Mouse (Mus musculus) MEL (cell line): ENCODE data around the gene Abcb10. TPM values are rescaled to one million over a fixed set of nuclear protein-coding genes. Genes with fewer than 3 reads are reported as not detected.

Experiments used
- DNase-seq: peaks from one replicate; pipeline ENCODE4 v3.0.0; 2011; ENCODE audit warnings: low read depth, low spot score
- H3K27ac ChIP-seq: 2 replicates; pipeline ENCODE4 v1.5.1; 2012; ENCODE audit warnings: low read depth, mild to moderate bottlenecking, control low read depth, low read length, moderate library complexity; ENCODE audit not compliant: control insufficient read depth
- H3K27me3 ChIP-seq, 2 experiments: fragments of 150-350 bp in 1 of 2; sonication (generic) in 1 of 2; 2 replicates each; pipeline ENCODE4 v1.6.1; 2012; ENCODE audit warnings: low read length in 2 of 2, mild to moderate bottlenecking in 2 of 2, improper control_type of control experiment in 1 of 2, moderate library complexity in 1 of 2; ENCODE audit not compliant: insufficient read depth in 2 of 2, control insufficient read depth in 1 of 2
- H3K36me3 ChIP-seq, 2 experiments: 2 replicates each; pipeline ENCODE4 v1.6.1; 2012 to 2014; ENCODE audit warnings: low read length in 2 of 2, improper control_type of control experiment in 1 of 2, inconsistent platforms in 1 of 2, mild to moderate bottlenecking in 1 of 2; ENCODE audit not compliant: insufficient read depth in 2 of 2, control insufficient read depth in 1 of 2
- H3K4me1 ChIP-seq, 2 experiments: fragments of 150-350 bp in 1 of 2; sonication (generic) in 1 of 2; 2 replicates each; pipeline ENCODE4 v1.6.1; 2012; ENCODE audit warnings: low read length in 2 of 2, improper control_type of control experiment in 1 of 2, mild to moderate bottlenecking in 1 of 2; ENCODE audit not compliant: insufficient read depth in 2 of 2, control insufficient read depth in 1 of 2
- H3K4me3 ChIP-seq, 2 experiments: fragments of 150-350 bp in 1 of 2; sonication (generic) in 1 of 2; 2 replicates each; pipeline ENCODE4 v1.5.1; 2012; ENCODE audit warnings: low read depth in 2 of 2, low read length in 2 of 2, mild to moderate bottlenecking in 2 of 2, moderate library complexity in 2 of 2, control low read depth in 1 of 2, improper control_type of control experiment in 1 of 2; ENCODE audit not compliant: control insufficient read depth in 1 of 2, insufficient read depth in 1 of 2
- H3K79me2 ChIP-seq: 2 replicates; pipeline ENCODE4 v1.6.1; 2012; ENCODE audit warnings: mild to moderate bottlenecking, low read length, moderate library complexity; ENCODE audit not compliant: control insufficient read depth, poor library complexity, insufficient read depth
- H3K9ac ChIP-seq: 2 replicates; pipeline ENCODE4 v1.6.1; 2012; ENCODE audit warnings: low read depth, mild to moderate bottlenecking, control low read depth, low read length, moderate library complexity; ENCODE audit not compliant: control insufficient read depth, poor library complexity, severe bottlenecking
- H3K9me3 ChIP-seq: fragments of 150-350 bp; sonication (generic); replicated peaks from 2 replicates; pipeline ENCODE4 v1.6.1; 2012; ENCODE audit warnings: mild to moderate bottlenecking, low read length, improper control_type of control experiment, moderate library complexity; ENCODE audit not compliant: insufficient read depth
- BHLHE40 ChIP-seq: IDR thresholded peaks from 2 replicates; pipeline ENCODE4 v1.6.1; 2012; ENCODE audit warnings: low read depth, mild to moderate bottlenecking, inconsistent platforms, low read length, improper control_type of control experiment, borderline replicate concordance
- CHD1 ChIP-seq: IDR thresholded peaks from 2 replicates; pipeline ENCODE4 v1.6.1; 2012; ENCODE audit warnings: low read depth, mild to moderate bottlenecking, inconsistent platforms, low read length, improper control_type of control experiment
- CHD2 ChIP-seq: IDR thresholded peaks from 2 replicates; pipeline ENCODE4 v1.6.1; 2011; ENCODE audit warnings: low read length, improper control_type of control experiment
- CTCF ChIP-seq, 3 experiments: IDR thresholded peaks in 2 of 3; conservative IDR thresholded peaks in 1 of 3; 2 replicates each; pipeline ENCODE4 v1.5.1; 2011 to 2012; ENCODE audit warnings: low read length in 3 of 3, low read depth in 2 of 3, mild to moderate bottlenecking in 2 of 3, improper control_type of control experiment in 1 of 3, inconsistent platforms in 1 of 3, mixed read lengths in 1 of 3, moderate library complexity in 1 of 3; ENCODE audit not compliant: control insufficient read depth in 1 of 3, insufficient read depth in 1 of 3, poor library complexity in 1 of 3, severe bottlenecking in 1 of 3
- E2F4 ChIP-seq: IDR thresholded peaks from 2 replicates; pipeline ENCODE4 v1.6.1; 2011; ENCODE audit warnings: low read depth, low read length, improper control_type of control experiment, borderline replicate concordance
- ELF1 ChIP-seq: IDR thresholded peaks from 2 replicates; pipeline ENCODE4 v1.6.1; 2014; ENCODE audit warnings: low read depth, mild to moderate bottlenecking, inconsistent platforms, low read length, improper control_type of control experiment, moderate library complexity
- EP300 ChIP-seq, 2 experiments: IDR thresholded peaks; 2 replicates each; pipeline ENCODE4 v1.6.1; 2011; ENCODE audit warnings: improper control_type of control experiment in 2 of 2, low read length in 2 of 2, low read depth in 1 of 2, mild to moderate bottlenecking in 1 of 2
- ETS1 ChIP-seq: IDR thresholded peaks from 2 replicates; pipeline ENCODE4 v1.6.1; 2012; ENCODE audit warnings: low read depth, mild to moderate bottlenecking, inconsistent platforms, low read length, improper control_type of control experiment, moderate library complexity
- GABPA ChIP-seq: IDR thresholded peaks from 2 replicates; pipeline ENCODE4 v1.6.1; 2012; ENCODE audit warnings: low read depth, mild to moderate bottlenecking, inconsistent platforms, low read length, improper control_type of control experiment, moderate library complexity
- HCFC1 ChIP-seq: IDR thresholded peaks from 2 replicates; pipeline ENCODE4 v1.6.1; 2012; ENCODE audit warnings: low read depth, mild to moderate bottlenecking, inconsistent platforms, low read length, improper control_type of control experiment, moderate library complexity
- JUND ChIP-seq: IDR thresholded peaks from 2 replicates; pipeline ENCODE4 v1.6.1; 2011; ENCODE audit warnings: low read depth, mild to moderate bottlenecking, improper control_type of control experiment, low read length
- KAT2A ChIP-seq: conservative IDR thresholded peaks from 2 replicates; pipeline ENCODE4 v1.6.1; 2012; ENCODE audit warnings: low read depth, low read length, improper control_type of control experiment, inconsistent platforms
- MAFK ChIP-seq: IDR thresholded peaks from 2 replicates; pipeline ENCODE4 v1.6.1; 2011; ENCODE audit warnings: low read depth, mild to moderate bottlenecking, low read length, improper control_type of control experiment, borderline replicate concordance
- MAX ChIP-seq: IDR thresholded peaks from 2 replicates; pipeline ENCODE4 v1.6.1; 2011; ENCODE audit warnings: low read length, improper control_type of control experiment
- MAZ ChIP-seq: IDR thresholded peaks from 2 replicates; pipeline ENCODE4 v1.6.1; 2012; ENCODE audit warnings: low read depth, mild to moderate bottlenecking, inconsistent platforms, low read length, improper control_type of control experiment
- MEF2A ChIP-seq: IDR thresholded peaks from 2 replicates; pipeline ENCODE4 v1.6.1; 2014; ENCODE audit warnings: low read depth, mild to moderate bottlenecking, inconsistent platforms, low read length, improper control_type of control experiment; ENCODE audit not compliant: poor library complexity, insufficient replicate concordance, severe bottlenecking; ENCODE audit errors: extremely low read depth
- MXI1 ChIP-seq: IDR thresholded peaks from 2 replicates; pipeline ENCODE4 v1.6.1; 2011; ENCODE audit warnings: mild to moderate bottlenecking, low read depth, low read length, improper control_type of control experiment
- MYB ChIP-seq: IDR thresholded peaks from 2 replicates; pipeline ENCODE4 v1.6.1; 2011; ENCODE audit warnings: mild to moderate bottlenecking, low read depth, low read length, improper control_type of control experiment
- MYC ChIP-seq: IDR thresholded peaks from 2 replicates; pipeline ENCODE4 v1.6.1; 2011; ENCODE audit warnings: low read depth, mild to moderate bottlenecking, low read length, improper control_type of control experiment, moderate library complexity
- NELFE ChIP-seq: IDR thresholded peaks from 2 replicates; pipeline ENCODE4 v1.6.1; 2011; ENCODE audit warnings: low read depth, low read length, improper control_type of control experiment
- NRF1 ChIP-seq: IDR thresholded peaks from 2 replicates; pipeline ENCODE4 v1.6.1; 2014; ENCODE audit warnings: low read depth, mild to moderate bottlenecking, inconsistent platforms, low read length, improper control_type of control experiment, moderate library complexity; ENCODE audit not compliant: poor library complexity, insufficient read depth, severe bottlenecking
- POLR2A ChIP-seq, 2 experiments: IDR thresholded peaks; 2 replicates each; pipeline ENCODE4 v1.6.1; 2011 to 2012; ENCODE audit warnings: low read length in 2 of 2, mild to moderate bottlenecking in 2 of 2, control low read depth in 1 of 2, improper control_type of control experiment in 1 of 2, low read depth in 1 of 2, moderate library complexity in 1 of 2; ENCODE audit not compliant: control insufficient read depth in 1 of 2, insufficient read depth in 1 of 2, poor library complexity in 1 of 2
- POLR2AphosphoS2 ChIP-seq: IDR thresholded peaks from 2 replicates; pipeline ENCODE4 v1.6.1; 2011; ENCODE audit warnings: low read length, improper control_type of control experiment
- POLR2AphosphoS5 ChIP-seq: IDR thresholded peaks from 2 replicates; pipeline ENCODE4 v1.6.1; 2012; ENCODE audit warnings: low read depth, borderline replicate concordance, mild to moderate bottlenecking, inconsistent platforms, low read length, moderate library complexity, mixed read lengths
- RAD21 ChIP-seq: IDR thresholded peaks from 2 replicates; pipeline ENCODE4 v1.6.1; 2011; ENCODE audit warnings: mild to moderate bottlenecking, low read depth, low read length, improper control_type of control experiment
- RCOR1 ChIP-seq: IDR thresholded peaks from 2 replicates; pipeline ENCODE4 v1.6.1; 2012; ENCODE audit warnings: low read depth, mild to moderate bottlenecking, inconsistent platforms, low read length, improper control_type of control experiment
- SIN3A ChIP-seq: IDR thresholded peaks from 2 replicates; pipeline ENCODE4 v1.6.1; 2012; ENCODE audit warnings: low read length, improper control_type of control experiment, inconsistent platforms
- SMC3 ChIP-seq: IDR thresholded peaks from 2 replicates; pipeline ENCODE4 v1.6.1; 2011; ENCODE audit warnings: low read depth, low read length, improper control_type of control experiment
- TAL1 ChIP-seq: IDR thresholded peaks from 2 replicates; pipeline ENCODE4 v1.6.1; 2012; ENCODE audit warnings: mild to moderate bottlenecking, inconsistent platforms, low read length, moderate library complexity, mixed read lengths
- TBP ChIP-seq: IDR thresholded peaks from 2 replicates; pipeline ENCODE4 v1.8.0; 2011; ENCODE audit warnings: low read depth, low read length, improper control_type of control experiment
- TCF12 ChIP-seq: IDR thresholded peaks from 2 replicates; pipeline ENCODE4 v1.6.1; 2014; ENCODE audit warnings: low read depth, mild to moderate bottlenecking, inconsistent platforms, low read length, improper control_type of control experiment, moderate library complexity
- UBTF ChIP-seq: IDR thresholded peaks from 2 replicates; pipeline ENCODE4 v1.6.1; 2012; ENCODE audit warnings: low read depth, mild to moderate bottlenecking, inconsistent platforms, low read length, improper control_type of control experiment, moderate library complexity, borderline replicate concordance; ENCODE audit not compliant: insufficient read depth
- USF2 ChIP-seq, 2 experiments: IDR thresholded peaks; 2 replicates each; pipeline ENCODE4 v1.6.1; 2011 to 2012; ENCODE audit warnings: improper control_type of control experiment in 2 of 2, low read length in 2 of 2, borderline replicate concordance in 1 of 2, inconsistent platforms in 1 of 2, low read depth in 1 of 2, mild to moderate bottlenecking in 1 of 2; ENCODE audit not compliant: insufficient read depth in 1 of 2
- ZKSCAN1 ChIP-seq: IDR thresholded peaks from 2 replicates; pipeline ENCODE4 v1.6.1; 2012; ENCODE audit warnings: low read depth, mild to moderate bottlenecking, inconsistent platforms, low read length, improper control_type of control experiment, moderate library complexity
- ZMIZ1 ChIP-seq: IDR thresholded peaks from 2 replicates; pipeline ENCODE4 v1.6.1; 2012; ENCODE audit warnings: low read depth, mild to moderate bottlenecking, inconsistent platforms, low read length, improper control_type of control experiment, moderate library complexity
- ZNF384 ChIP-seq: IDR thresholded peaks from 2 replicates; pipeline ENCODE4 v1.6.1; 2012; ENCODE audit warnings: low read depth, mild to moderate bottlenecking, inconsistent platforms, low read length, improper control_type of control experiment
- polyA plus RNA-seq, 2 experiments: library from polyadenylated mRNA; stranded (reverse) in 1 of 2; unstranded in 1 of 2; fragments of >175 nt in 1 of 2; fragments of >200 nt in 1 of 2; gene quantifications; 2 replicates each; pipeline versions ENCODE4 v1.2.1 to v1.2.4; 2012; ENCODE audit warnings: low replicate concordance in 2 of 2, low read depth in 1 of 2; ENCODE audit not compliant: insufficient read length in 2 of 2, insufficient read depth in 1 of 2, missing spikeins in 1 of 2
- total RNA-seq: library from RNA; depleted of rRNA; stranded (reverse); fragments of 300-350 nt; gene quantifications from 2 replicates; pipeline ENCODE4 v1.2.3, GENCODE M21; 2012

Abcb10 gene
- total and polyA plus RNA-seq, 3 experiments, result 32.6 to 37.8 (median 33.7) TPM

DNA sequence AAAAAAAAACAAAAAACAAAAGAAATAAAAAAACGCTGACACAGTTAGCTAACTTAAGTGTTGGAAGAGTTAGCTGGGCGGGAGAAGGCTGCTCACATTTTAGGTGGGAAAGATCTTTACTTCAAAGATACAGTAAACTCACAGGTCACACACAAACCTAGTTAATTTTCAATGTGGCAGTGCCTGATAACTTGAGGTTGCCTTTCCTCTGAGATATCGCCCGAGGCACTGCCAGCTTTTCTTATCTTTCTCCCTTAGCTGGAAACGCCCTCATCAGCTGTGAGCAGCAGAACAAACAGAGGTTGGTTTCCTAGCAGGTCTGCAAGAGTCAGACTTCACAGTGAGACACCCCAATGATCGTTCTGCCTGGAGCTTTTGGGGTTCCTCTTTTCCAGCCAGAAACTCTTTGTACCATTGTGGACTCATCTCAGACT, 5.7 kb upstream of the Abcb10 start:
- H3K79me2 ChIP-seq, result no peaks in the 10 kb centered on the region
- peak; percentile 99 for DNase-seq
- peaks cover 20 to 33% of the 10 kb centered on the region in 2 experiments for H3K4me1 ChIP-seq
- H3K36me3 ChIP-seq, result peaks cover 0 to 30% of the 10 kb centered on the region in 2 experiments; a peak in 2 of 4 replicates
- H3K27me3 ChIP-seq, result no peaks in the 10 kb centered on the region
- peak overlapping the region; percentile 95 for H3K27ac ChIP-seq
- H3K9me3 ChIP-seq, result no peaks in the 10 kb centered on the region
- H3K9ac ChIP-seq, result peak overlapping the region; percentile 53
- H3K4me3 ChIP-seq, result no peak overlapping the region
- peak; percentile 75 for TF ChIP-seq MYB
- peak; percentile 99 for TF ChIP-seq SIN3A
- 0 out of 2 replicates have a peak, but pooled peaks have one; percentile 77 for TF ChIP-seq UBTF
- no peak for TF ChIP-seq GABPA
- TF ChIP-seq HCFC1, result peak; percentile 57
- no peak for TF ChIP-seq USF2 (IDR thresholded peaks at IDR 0.05; ENCODE audit: borderline replicate concordance in 1 of 2, insufficient read depth in 1 of 2, low read depth in 1 of 2, low read length in 2 of 2)
- peak; percentile 98 for TF ChIP-seq TAL1
- TF ChIP-seq MAX, result peak; percentile 82
- TF ChIP-seq MXI1, result peak; percentile 66; the same call in 1 of the 2 replicates
- TF ChIP-seq POLR2A (IDR thresholded peaks at IDR 0.05; ENCODE audit: control insufficient read depth in 1 of 2, insufficient read depth in 1 of 2, low read depth in 1 of 2, low read length in 2 of 2, poor library complexity in 1 of 2), result peak in 1 of 2 experiments; percentile 49; a peak in 1 of 4 replicates
- peak; percentile 91 for TF ChIP-seq ZNF384
- TF ChIP-seq TCF12, result peak; percentile 100
- 0 out of 2 replicates have a peak, but pooled peaks have one; percentile 57 for TF ChIP-seq ELF1
- peak; percentile 46; the same call in 1 of the 2 replicates for TF ChIP-seq KAT2A
- TF ChIP-seq JUND, result peak; percentile 53; the same call in 1 of the 2 replicates
- no peak for TF ChIP-seq NRF1
- TF ChIP-seq EP300 (IDR thresholded peaks at IDR 0.05; ENCODE audit: low read depth in 1 of 2, low read length in 2 of 2), result peak; percentile 99 to 100
- TF ChIP-seq POLR2AphosphoS5, result no peak
- TF ChIP-seq POLR2AphosphoS2, result peak; percentile 69; the same call in 1 of the 2 replicates
- peak; percentile 93 for TF ChIP-seq MAZ
- TF ChIP-seq BHLHE40, result peak; percentile 95
- peak; percentile 88 for TF ChIP-seq ZMIZ1
- TF ChIP-seq RAD21, result no peak
- peak; percentile 75; the same call in 1 of the 2 replicates for TF ChIP-seq MAFK
- TF ChIP-seq ETS1, result peak; percentile 100
- TF ChIP-seq ZKSCAN1, result peak; percentile 97
- TF ChIP-seq NELFE, result no peak
- TF ChIP-seq TBP, result peak; percentile 65; the same call in 1 of the 2 replicates
- no peak for TF ChIP-seq CTCF (IDR thresholded peaks at IDR 0.05 in 2 of 3, conservative IDR thresholded peaks at IDR 0.05 in 1 of 3; ENCODE audit: control insufficient read depth in 1 of 3, insufficient read depth in 1 of 3, low read depth in 2 of 3, low read length in 3 of 3, poor library complexity in 1 of 3, severe bottlenecking in 1 of 3)
- peak; percentile 99 for TF ChIP-seq RCOR1
- TF ChIP-seq SMC3, result peak; percentile 10; the same call in 1 of the 2 replicates
- TF ChIP-seq CHD1, result no peak
- peak; percentile 87 for TF ChIP-seq MYC
- TF ChIP-seq E2F4, result peak; percentile 93
- peak; percentile 68; the same call in 1 of the 2 replicates for TF ChIP-seq MEF2A
- TF ChIP-seq CHD2, result no peak; the same call in 1 of the 2 replicates
